Mouse (Mus musculus) adrenal gland, adult 18-20 months (tissue): ENCODE results near the gene Zfp952. TPM values are rescaled to one million over a fixed set of nuclear protein-coding genes. Genes with fewer than 3 reads are reported as not detected.
"Not testable (repeated sequence)": the region's sequence is repeated elsewhere in the genome, so short reads cannot be mapped to it uniquely, and the experiment has no call there.

Experiments used
- DNase-seq, 2 experiments: peaks; one replicate each; pipeline ENCODE4 v3.0.0; 2021 to 2022; ENCODE audit warnings: low spot score in 2 of 2
- long read RNA-seq, 2 experiments: library from polyadenylated mRNA; stranded (forward); transcript quantifications; one replicate each; pipeline ENCODE4 v2.0.0; 2021
- total RNA-seq, 2 experiments: library from RNA; stranded (reverse); gene quantifications; 1 replicate in 1 of 2; 2 replicates in 1 of 2; pipeline ENCODE4 v1.2.3; 2021

The Zfp952 gene
- total RNA-seq = 10 to 100 TPM; 10.1 to 12.3 TPM
- long read RNA-seq, experiment 1, transcript Zfp952-201 (4 exons, 2,950 nt) = major isoform, 6 of 10 reads
- long read RNA-seq, experiment 1, partial matches to known transcripts = 0 of 10 reads
- long read RNA-seq, experiment 1, other reads (novel, unspliced or antisense) = 2 of 10 reads
- long read RNA-seq, experiment 2, transcript Zfp952-201 (4 exons, 2,950 nt) = major isoform, 12 of 20 reads
- long read RNA-seq, experiment 2, partial matches to known transcripts = 0 of 20 reads
- long read RNA-seq, experiment 2, other reads (novel, unspliced or antisense) = 5 of 20 reads

- peak; percentile 69 to 71 for DNase-seq
These were observed at the start of gene Zfp952 for GRCm38 (mm10) chr17:32992699-32993474. Zfp952 (plus strand) TSS chr17:32993129.

GRCm38 (mm10) chr17:32943661-32944060 is 49.3 kb upstream of the Zfp952 start:
- DNase-seq = no peak

GRCm38 (mm10) chr17:32944402-32945035 is 48.4 kb upstream of the Zfp952 start:
- no peak for DNase-seq

DNA sequence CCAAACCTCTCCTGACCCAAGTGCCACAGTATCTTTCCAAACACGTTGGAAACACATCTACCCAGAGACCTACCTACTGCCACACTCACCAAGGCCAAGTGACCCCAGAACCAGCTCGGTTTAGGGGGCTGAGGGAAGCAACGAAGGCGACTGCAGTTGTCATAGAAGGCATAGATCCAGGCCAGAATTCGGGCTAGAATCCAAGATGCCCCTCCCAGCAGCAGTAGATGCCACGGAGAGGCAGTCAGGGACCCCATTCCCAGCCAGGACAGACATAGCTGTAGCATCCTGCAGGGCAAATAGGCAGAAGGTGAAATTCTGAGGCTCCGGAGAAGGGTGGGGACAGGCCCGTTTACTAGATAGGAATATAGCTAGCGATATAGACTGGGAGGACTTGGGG is 46.2 kb upstream of the Zfp952 start:
- no peak for DNase-seq

DNA sequence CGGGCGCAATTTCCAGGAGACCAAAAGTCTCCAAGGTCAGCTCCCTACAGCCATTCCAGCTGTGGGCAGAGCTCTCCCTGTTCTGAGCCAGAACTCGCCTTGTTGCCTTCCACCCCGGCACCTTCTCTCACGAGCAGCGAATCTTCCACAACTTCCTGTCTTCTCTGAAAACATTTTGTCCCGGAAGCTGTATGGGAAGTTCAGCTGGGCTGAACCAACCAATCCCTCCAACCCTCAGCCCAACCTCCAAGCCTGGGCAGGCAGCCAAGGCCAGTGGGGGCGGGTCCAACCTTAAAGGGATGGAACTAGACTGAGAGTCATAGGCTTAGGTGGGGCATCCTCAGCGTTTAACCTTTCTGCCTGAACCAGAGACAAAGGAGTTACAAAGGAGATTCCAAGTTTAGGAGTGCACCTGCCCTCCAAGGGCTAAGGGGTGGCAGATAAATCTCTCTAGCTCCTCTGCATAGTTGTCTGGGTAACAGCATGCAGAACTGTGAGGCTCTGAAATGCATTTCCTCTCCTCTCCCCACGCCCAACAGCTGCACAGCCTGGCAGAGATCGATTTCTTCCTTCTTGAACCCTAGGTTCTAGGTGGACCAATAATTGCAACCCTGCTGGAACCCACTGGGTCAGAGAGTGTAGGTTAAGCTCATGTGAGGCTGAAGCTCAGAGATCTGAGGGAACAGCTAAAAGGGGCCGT is 45.6 kb upstream of the Zfp952 start, which contains the start of gene Cyp4f13:
Gene Cyp4f13, minus strand, starts transcription at position 188 of the 700 bp plus-strand sequence.
- DNase-seq = peak; percentile 98 to 99

DNA sequence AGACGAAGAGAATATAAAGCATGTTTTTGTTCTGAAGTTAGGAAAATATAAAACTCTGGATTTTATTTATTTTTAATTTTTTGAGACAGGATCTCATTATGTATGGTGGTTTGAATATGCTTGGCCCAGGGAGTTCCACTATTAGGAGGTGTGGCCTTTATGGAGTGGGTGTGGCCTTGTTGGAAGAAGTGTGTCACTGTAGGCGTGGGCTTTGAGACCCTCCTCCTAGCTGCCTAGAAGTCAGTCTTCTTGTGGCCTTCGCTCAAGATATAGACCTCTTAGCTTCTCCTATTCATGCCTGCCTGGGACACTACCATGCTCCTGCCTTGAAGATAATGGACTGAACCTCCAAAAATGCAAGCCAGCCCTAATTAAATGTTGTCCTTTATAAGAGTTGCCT is 42.8 kb upstream of the Zfp952 start:
- DNase-seq = no peak

DNA sequence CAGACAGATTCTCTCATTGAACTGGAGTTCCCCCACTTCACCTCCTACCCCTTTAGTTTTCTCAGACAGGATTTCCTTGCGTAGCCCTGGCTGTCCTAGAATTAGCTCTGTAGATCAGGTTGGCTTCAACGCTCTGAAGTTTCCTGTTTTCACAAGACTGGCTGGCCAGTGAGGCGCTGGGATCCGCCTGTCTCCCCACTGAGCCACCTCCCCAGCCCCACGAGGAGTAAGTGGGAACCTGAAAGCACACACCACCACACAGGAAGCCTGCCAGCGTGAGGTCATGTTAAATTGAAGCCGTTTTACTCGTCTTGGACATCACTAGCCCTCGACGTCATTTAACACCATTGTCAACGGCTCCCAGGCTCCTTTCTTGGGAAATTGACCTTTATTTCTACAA is 41.9 kb upstream of the Zfp952 start:
- no peak for DNase-seq

- DNase-seq = peak; percentile 83 to 92
These were observed 41.5 kb upstream of the Zfp952 start for GRCm38 (mm10) chr17:32951441-32951840.

- DNase-seq = no peak
These were observed 27.7 kb upstream of the Zfp952 start for GRCm38 (mm10) chr17:32965253-32965622.

DNA sequence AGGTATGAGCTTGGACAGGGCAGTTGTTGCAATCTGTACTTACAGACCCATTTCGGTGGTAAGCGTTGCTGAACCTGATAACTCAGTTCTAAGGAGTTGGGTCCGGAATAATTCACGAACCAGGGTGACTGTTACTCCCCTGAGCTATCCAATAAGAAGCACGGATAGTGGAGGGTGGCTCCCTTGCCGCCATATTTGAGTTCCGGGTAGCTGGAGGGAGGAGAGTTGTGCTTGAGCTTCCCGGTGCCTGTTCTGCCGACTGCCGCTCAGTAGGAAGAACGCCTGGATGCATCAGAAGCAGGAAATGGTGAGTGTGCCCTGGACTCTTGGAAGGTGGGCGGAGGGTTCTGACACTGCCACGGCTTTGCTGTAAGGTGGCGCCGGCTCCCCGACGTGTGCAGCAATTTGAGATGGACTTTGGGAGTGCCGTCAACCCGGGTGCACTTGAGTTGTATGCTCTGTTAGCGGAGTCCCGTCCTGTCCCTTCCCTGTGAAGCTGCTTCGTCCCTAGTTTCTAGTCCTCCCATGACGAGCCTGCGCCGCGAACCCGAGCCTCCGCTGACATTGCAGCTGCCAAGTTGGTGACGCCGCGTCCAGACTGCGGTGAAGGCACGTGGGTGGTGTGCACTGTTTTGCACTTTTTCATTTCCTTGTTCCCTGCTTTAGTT is 27.2 kb upstream of the Zfp952 start, which contains the start of gene Zfp472:
Gene Zfp472, plus strand, starts transcription at position 192 of the 668 bp plus-strand sequence.
- peak; percentile 80 to 86 for DNase-seq

GRCm38 (mm10) chr17:32981361-32981760 is 11.6 kb upstream of the Zfp952 start:
- DNase-seq = no peak

- DNase-seq = no peak
These were observed 6.6 kb upstream of the Zfp952 start for GRCm38 (mm10) chr17:32986301-32986700.

DNA sequence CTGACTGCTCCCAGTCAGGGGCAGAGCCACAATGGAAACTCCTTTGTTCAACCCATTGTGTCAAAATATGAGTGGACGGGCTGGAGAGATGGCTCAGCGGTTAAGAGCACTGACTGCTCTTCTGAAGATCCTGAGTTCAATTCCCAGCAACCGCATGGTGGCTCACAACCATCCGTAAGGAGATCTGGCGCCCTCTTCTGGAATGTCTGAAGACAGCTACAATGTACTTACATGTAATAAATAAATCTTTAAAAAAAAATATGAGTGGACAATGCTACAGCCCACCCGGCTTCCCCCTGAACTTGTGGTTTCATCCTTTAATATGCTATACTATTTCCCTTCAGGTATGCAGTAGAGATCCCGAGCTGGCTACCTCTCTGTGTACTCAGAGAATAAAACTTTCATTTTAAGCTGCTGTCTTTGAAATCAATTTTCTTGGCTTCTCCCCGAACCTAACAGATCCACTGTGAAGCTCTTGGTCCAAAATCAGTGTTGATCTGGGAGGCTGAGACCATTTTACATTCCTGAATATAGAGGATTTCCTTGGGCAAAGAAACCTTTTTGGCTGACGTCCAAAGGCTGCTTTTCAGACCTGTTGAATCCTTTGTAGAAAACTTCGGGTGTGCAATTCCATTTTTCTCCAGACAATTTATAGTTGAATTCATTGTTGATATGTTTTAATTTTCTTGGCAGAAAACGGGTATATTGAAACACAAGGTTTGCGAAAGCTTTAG is 797 bp upstream of the Zfp952 start:
- DNase-seq = no peak

- no peak for DNase-seq
These were observed 5.6 kb downstream of the Zfp952 start for GRCm38 (mm10) chr17:32998492-32998891.

GRCm38 (mm10) chr17:33008337-33008736 is 15.4 kb downstream of the Zfp952 start:
- no peak for DNase-seq

DNA sequence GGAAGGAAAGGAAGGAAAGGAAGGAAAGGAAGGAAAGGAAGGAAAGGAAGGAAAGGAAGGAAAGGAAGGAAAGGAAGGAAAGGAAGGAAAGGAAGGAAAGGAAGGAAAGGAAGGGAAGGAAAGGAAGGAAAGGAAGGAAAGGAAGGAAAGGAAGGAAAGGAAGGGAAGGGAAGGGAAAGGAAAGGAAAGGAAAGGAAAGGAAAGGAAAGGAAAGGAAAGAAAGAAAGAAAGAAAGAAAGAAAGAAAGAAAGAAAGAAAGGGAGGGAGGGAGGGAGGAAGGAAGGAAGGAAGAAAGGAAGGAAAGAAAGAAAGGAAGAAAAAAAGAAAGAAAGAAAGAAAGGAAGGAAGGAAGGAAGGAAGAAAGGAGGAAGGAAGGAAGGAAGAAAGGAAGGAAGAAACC is 27.5 kb downstream of the Zfp952 start:
- not testable (repeated sequence) for DNase-seq

- no peak for DNase-seq
These were observed 39.4 kb downstream of the Zfp952 start for GRCm38 (mm10) chr17:33032376-33032775.

- peak; percentile 54 to 62 for DNase-seq
These were observed 40.3 kb downstream of the Zfp952 start, which contains the start of gene Zfp763 for GRCm38 (mm10) chr17:33032900-33033891. Zfp763 (minus strand) TSS chr17:33033402.
